Mouse (Mus musculus): ENCODE data around the gene Dcbld1. TPM values are rescaled to one million over a fixed set of nuclear protein-coding genes. Genes with fewer than 3 reads are reported as not detected.
A peak's percentile ranks its signal among the peaks of the same experiment; 100 is the strongest.
"Not testable (repeated sequence)": the region's sequence is repeated elsewhere in the genome, so short reads cannot be mapped to it uniquely, and the experiment has no call there.

The Dcbld1 gene
- polyA plus RNA-seq, 1 experiment from 2014 or later, result 29.6 TPM

DNA sequence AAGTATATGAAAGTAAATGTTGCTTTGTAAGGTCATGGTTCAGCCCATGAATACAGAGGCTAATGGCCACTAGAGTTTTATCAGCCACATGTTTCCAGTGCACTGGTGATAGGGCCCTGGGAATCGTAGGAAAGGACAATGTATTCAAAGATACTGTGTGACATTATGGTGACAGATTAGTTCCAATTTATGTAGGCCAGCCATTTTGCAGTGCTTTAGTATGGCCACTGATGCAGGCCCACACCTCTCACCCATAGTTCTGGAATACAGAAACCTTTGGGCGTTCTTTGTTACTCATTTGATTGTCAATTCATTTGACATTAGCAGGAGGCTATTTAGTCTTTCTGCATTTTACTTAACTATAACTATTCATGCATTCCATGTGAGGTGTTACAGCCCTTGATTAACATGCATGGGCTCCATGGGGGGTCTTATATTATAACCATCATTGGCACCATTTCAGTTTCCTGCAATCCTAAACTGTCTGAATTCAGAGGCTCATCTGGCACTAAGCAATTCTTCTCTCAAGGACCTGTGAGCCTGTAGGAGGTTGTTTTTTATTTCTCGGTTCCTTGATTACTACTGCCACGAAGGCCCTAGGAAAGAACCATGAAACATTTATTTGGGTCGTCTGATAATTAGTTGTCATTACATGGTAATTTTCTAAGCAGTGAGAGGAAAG is 54.6 kb downstream of the Dcbld1 start:
- Histone ChIP-seq H3K9me3 (replicated peaks) (no peaks in the 10 kb centered on the region), H3K27me3 (replicated peaks) (no peaks in the 10 kb centered on the region), H3K4me1 (0 out of 2 replicates have a peak, but pooled peaks cover 5% of the 10 kb centered on the region), H3K9ac (replicated peaks) (no peak overlapping the region), H3K4me3 (replicated peaks) (no peak overlapping the region), H3K4me2 (no peak overlapping the region), H3K36me3 (no peaks in the 10 kb centered on the region), H3K27ac (replicated peaks) (no peak overlapping the region)
- ATAC-seq (ENCODE audit: low FRiP score), result peak; percentile 60; the same call in 1 of the 2 replicates
- whole genome bisulfite sequencing, result 22% methylated on average over 5 of the region's 5 CpGs

DNA sequence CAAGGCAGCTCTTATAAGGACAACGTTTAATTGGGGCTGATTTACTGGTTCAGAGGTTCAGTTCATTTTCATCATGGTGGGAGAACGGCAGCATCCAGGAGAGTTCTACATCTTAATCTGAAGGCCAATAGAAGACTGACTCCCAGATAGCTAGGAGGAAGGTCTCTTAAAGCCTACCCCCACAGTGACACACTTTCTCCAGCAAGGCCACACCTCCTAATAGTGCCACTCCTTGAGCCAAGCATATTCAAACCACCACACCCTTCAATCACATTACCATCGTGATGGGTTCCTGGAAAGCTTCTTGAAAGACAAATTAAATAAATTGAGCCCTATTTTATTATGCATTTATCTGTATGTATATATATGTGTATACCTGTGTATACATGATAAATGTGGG is 55.8 kb downstream of the Dcbld1 start:
- Histone ChIP-seq H3K4me2 (no peak overlapping the region), H3K9me3 (replicated peaks) (no peaks in the 10 kb centered on the region), H3K36me3 (no peaks in the 10 kb centered on the region), H3K9ac (replicated peaks) (no peak overlapping the region), H3K27ac (replicated peaks) (no peak overlapping the region), H3K4me1 (0 out of 2 replicates have a peak, but pooled peaks cover 5% of the 10 kb centered on the region), H3K27me3 (replicated peaks) (no peaks in the 10 kb centered on the region), H3K4me3 (replicated peaks) (no peak overlapping the region)
- WGBS, result 86% methylated on average over 3 of the region's 3 CpGs
- no peak for ATAC-seq (ENCODE audit: low FRiP score)

DNA sequence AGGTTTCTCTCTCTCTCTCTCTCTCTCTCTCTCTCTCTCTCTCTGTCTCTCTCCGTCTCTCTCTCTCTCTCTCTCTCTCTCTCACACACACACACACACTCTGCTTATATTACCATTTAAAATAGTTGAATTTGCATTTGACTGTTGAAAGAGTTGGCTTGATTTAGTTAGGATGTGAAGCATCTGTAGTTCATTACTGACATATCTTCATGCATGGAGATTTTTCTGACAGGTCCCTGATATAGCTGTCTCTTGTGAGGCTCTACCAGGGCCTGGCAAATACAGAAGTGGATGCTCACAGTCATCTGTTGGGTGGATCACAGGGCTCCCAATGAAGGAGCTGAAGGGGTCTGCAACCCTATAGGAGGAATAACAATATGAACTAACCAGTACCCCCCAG is 59.0 kb downstream of the Dcbld1 start:
- not testable (repeated sequence) for H3K4me1 ChIP-seq; H3K27me3 ChIP-seq (replicated peaks); H3K9me3 ChIP-seq (replicated peaks); ATAC-seq (ENCODE audit: low FRiP score); H3K36me3 ChIP-seq; H3K27ac ChIP-seq (replicated peaks); H3K4me2 ChIP-seq; H3K4me3 ChIP-seq (replicated peaks); H3K9ac ChIP-seq (replicated peaks)
- WGBS, result 53% methylated on average over 1 of the region's 1 CpGs

DNA sequence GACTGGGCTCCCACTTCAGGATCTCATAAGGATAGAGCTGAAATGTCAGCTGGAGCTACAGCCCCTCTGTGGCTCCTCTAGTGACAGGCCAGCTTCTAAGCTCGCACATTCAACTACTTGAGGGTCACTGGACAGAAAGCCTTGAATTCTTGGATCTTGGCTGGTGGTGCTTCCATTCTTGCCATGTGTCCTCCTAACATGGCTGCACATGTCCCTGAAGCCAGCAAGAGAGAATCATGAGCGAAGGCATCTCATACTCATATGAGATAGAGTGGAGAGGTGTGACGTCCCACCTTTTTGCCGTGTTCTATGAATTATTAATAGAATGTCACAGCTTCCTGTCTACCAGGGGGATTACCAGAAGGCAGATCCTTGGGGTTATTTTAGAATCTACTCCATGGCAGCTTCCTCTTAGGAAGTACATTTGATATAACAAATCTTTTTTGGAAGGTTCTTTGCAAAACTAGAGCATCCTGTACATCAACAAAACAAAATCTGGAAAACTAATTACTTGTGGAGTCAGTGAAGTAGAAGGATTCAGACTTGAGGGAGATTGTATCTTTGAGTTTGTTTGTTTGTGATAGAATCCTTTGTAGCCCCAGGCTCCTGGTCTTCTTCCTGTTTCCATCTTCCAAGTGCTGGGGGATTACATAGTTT is 60.6 kb downstream of the Dcbld1 start:
- H3K4me1 ChIP-seq, result no peaks in the 10 kb centered on the region
- no peak overlapping the region for H3K27ac ChIP-seq (replicated peaks)
- no peak for ATAC-seq (ENCODE audit: low FRiP score)
- H3K36me3 ChIP-seq, result no peaks in the 10 kb centered on the region
- no peaks in the 10 kb centered on the region for H3K27me3 ChIP-seq (replicated peaks)
- no peak overlapping the region for H3K9ac ChIP-seq (replicated peaks)
- 96% methylated on average over 4 of the region's 4 CpGs for WGBS
- H3K4me2 ChIP-seq, result no peak overlapping the region
- H3K4me3 ChIP-seq (replicated peaks), result no peak overlapping the region
- H3K9me3 ChIP-seq (replicated peaks), result no peaks in the 10 kb centered on the region

DNA sequence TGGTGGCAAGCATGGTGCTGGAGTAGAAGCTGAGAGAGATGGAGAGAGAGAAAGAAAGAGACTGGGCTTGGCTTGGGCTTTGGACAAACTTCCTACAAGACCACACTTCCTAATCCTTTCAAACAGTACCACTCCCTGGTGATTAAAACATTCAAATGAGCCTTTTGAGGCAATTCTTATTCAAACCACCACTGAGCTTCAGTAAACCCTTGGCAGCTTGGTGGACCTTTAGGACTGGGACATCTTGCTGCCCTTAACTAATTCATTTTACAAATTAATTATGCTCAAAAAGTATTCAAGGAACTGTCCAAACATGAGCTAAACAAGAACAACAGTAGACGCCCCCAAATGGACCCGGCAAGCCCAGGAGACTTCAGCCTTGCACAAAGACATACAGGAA is 62.5 kb downstream of the Dcbld1 start:
- Histone ChIP-seq H3K4me3 (replicated peaks) (no peak overlapping the region), H3K4me1 (no peaks in the 10 kb centered on the region), H3K36me3 (no peaks in the 10 kb centered on the region), H3K27me3 (replicated peaks) (no peaks in the 10 kb centered on the region), H3K9me3 (replicated peaks) (no peaks in the 10 kb centered on the region), H3K27ac (replicated peaks) (no peak overlapping the region), H3K9ac (replicated peaks) (no peak overlapping the region), H3K4me2 (no peak overlapping the region)
- no peak for ATAC-seq (ENCODE audit: low FRiP score)
- WGBS, result 88% methylated on average over 2 of the region's 2 CpGs

DNA sequence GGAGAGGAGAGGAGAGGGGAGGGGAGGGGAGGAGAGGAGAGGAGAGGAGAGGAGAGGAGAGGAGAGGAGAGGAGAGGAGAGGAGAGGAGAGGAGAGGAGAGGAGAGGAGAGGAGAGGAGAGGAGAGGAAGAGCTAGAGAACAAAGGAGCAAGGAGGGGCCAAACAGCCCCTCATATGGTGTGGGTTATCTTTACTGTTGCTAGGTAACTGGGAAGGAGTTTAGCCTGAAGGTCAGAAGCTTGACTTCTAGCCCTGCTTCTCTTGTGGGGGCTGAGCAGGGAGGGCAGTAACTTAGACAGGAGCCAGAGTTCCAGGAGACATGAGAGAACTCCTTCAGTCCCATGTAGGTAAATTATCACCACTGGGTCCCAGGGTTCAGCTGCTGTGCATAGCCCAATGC is 65.1 kb downstream of the Dcbld1 start:
- H3K4me3 ChIP-seq (replicated peaks); H3K27ac ChIP-seq (replicated peaks); H3K9ac ChIP-seq (replicated peaks); H3K9me3 ChIP-seq (replicated peaks); H3K4me1 ChIP-seq; H3K27me3 ChIP-seq (replicated peaks); ATAC-seq (ENCODE audit: low FRiP score); H3K36me3 ChIP-seq; H3K4me2 ChIP-seq: not testable (repeated sequence)

DNA sequence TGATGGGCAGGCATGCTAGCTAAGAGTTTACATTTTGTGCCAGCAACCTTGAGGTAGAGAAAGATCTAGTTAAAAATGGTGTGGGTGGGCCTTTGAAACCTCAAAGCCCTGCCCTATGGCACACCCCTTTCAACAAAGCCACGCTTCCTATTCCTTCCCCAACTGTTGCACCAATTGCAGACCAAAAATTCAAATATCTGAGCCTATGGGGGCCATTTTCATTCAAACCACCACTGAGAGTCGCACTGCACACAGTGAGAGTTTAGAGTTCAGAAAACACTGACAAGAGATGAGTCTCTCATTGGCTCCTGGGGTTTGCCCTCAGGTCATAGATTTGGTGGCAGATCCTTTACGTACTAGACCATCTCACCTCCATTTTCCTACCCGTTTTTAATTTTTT is 68.3 kb downstream of the Dcbld1 start:
- no peak overlapping the region for H3K27ac ChIP-seq (replicated peaks)
- H3K4me2 ChIP-seq, result no peak overlapping the region
- H3K4me3 ChIP-seq (replicated peaks), result no peak overlapping the region
- H3K4me1 ChIP-seq, result no peaks in the 10 kb centered on the region
- H3K9me3 ChIP-seq (replicated peaks), result no peaks in the 10 kb centered on the region
- H3K9ac ChIP-seq (replicated peaks), result no peak overlapping the region
- H3K36me3 ChIP-seq, result 0 out of 2 replicates have a peak, but pooled peaks cover 3% of the 10 kb centered on the region
- ATAC-seq (ENCODE audit: low FRiP score), result no peak
- 97% methylated on average over 4 of the region's 4 CpGs for WGBS
- H3K27me3 ChIP-seq (replicated peaks), result no peaks in the 10 kb centered on the region

DNA sequence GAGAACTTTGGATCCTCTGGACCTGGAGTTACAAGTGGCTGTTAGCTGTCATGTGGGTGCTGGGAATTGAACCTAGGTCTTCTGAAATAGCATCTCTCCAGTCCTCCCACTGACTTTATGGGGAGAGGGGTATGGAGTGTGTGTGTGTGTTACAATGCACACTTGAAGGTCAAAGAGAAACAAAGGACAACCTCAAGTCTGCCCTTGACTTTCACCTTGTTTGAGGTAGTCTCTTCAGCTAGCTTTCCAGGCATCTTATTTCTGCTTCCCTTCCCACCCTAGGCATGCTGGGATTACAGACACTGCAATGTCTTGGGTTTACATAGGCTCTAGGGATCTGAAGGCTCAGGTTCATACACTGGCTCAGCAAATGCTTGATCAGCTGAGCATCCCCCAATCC is 68.9 kb downstream of the Dcbld1 start:
- no peak for ATAC-seq (ENCODE audit: low FRiP score)
- Histone ChIP-seq H3K9ac (replicated peaks) (no peak overlapping the region), H3K27ac (replicated peaks) (no peak overlapping the region), H3K36me3 (0 out of 2 replicates have a peak, but pooled peaks cover 3% of the 10 kb centered on the region), H3K4me3 (replicated peaks) (no peak overlapping the region), H3K4me1 (no peaks in the 10 kb centered on the region), H3K9me3 (replicated peaks) (no peaks in the 10 kb centered on the region), H3K4me2 (no peak overlapping the region), H3K27me3 (replicated peaks) (no peaks in the 10 kb centered on the region)

DNA sequence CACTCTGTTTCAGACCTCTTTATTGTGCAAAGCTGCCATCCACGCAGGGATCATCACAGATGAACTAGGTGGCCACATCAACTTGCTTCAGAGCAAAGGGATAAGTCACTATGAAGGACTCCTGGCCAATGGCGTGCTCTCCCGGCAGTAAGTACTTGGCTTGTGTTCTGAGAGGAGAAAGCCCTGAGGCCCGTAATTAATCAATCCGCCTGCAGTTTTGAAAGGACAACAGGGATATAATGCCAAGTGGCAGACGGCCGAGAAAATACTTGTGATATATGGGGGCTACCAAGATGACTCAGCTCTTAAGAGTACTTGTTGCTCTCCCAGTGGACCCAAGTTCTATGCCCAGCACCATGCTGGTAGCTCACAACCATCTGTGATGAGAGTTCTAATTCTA is 71.2 kb downstream of the Dcbld1 start:
- Histone ChIP-seq H3K27me3 (replicated peaks) (no peaks in the 10 kb centered on the region), H3K4me3 (replicated peaks) (no peak overlapping the region), H3K27ac (replicated peaks) (no peak overlapping the region), H3K9me3 (replicated peaks) (no peaks in the 10 kb centered on the region), H3K4me2 (no peak overlapping the region), H3K4me1 (no peaks in the 10 kb centered on the region), H3K9ac (replicated peaks) (no peak overlapping the region), H3K36me3 (0 out of 2 replicates have a peak, but pooled peaks cover 3% of the 10 kb centered on the region)
- 60% methylated on average over 7 of the region's 7 CpGs for WGBS
- ATAC-seq (ENCODE audit: low FRiP score), result no peak

DNA sequence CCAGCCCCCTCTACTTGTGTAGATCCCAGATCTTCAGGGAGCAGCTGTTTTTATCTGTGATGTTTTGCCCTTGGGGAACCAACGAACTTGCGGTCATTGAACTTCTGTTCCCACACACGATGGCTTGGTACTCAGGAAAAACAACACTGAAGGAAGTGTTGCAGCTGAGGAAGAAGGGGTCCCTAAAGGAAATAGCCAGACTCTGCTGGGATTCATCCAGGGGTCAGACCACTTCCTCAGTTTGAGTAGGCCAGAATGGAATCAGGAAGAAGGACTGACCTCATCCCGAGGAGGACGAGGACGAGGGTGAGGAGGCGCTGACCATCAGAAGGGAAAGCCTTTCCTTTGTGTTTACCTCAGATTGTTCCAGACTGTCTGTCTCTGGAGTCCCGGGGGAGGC is 75.8 kb downstream of the Dcbld1 start:
- H3K9me3 ChIP-seq (replicated peaks), result no peaks in the 10 kb centered on the region
- peaks cover 8% of the 10 kb centered on the region; the same call in 1 of the 2 replicates for H3K36me3 ChIP-seq
- H3K4me2 ChIP-seq, result no peak overlapping the region
- H3K27ac ChIP-seq (replicated peaks), result no peak overlapping the region
- H3K27me3 ChIP-seq (replicated peaks), result no peaks in the 10 kb centered on the region
- ATAC-seq (ENCODE audit: low FRiP score), result no peak; the same call in 1 of the 2 replicates
- no peaks in the 10 kb centered on the region for H3K4me1 ChIP-seq
- 82% methylated on average over 8 of the region's 8 CpGs for WGBS
- no peak overlapping the region for H3K4me3 ChIP-seq (replicated peaks)
- H3K9ac ChIP-seq (replicated peaks), result no peak overlapping the region

DNA sequence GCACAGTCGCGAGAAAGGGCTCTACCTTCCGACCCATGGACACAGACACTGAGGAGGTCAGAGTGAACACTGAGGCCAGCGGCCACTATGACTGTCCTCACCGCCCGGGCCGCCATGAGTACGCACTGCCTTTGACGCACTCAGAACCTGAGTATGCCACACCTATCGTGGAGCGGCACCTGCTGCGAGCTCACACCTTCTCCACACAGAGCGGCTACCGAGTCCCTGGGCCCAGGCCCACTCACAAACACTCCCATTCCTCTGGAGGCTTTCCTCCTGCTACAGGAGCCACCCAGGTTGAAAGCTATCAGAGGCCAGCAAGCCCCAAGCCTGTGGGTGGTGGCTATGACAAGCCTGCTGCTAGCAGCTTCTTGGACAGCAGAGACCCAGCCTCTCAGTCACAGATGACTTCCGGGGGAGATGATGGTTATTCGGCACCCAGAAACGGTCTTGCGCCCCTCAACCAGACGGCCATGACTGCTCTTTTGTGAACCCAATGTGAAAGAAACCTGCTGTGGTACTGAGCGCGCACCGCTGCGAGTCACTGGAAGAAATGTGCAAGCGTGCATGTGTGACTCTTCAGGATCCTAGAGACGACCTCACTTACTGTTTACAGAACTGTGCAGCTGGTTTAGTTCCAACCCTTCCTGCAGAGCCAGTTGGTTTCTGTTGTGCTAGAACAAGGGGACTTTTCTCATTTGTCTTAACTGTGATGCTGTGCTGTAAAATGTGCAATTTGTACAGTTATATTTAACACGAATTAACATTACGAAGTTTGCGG is 86.3 kb downstream of the Dcbld1 start:
- Histone ChIP-seq H3K27ac (replicated peaks) (no peak overlapping the region), H3K9ac (replicated peaks) (no peak overlapping the region), H3K9me3 (replicated peaks) (no peaks in the 10 kb centered on the region), H3K4me2 (no peak overlapping the region), H3K4me1 (no peaks in the 10 kb centered on the region), H3K4me3 (replicated peaks) (no peak overlapping the region), H3K36me3 (peaks cover 11% of the 10 kb centered on the region; the same call in 1 of the 2 replicates), H3K27me3 (replicated peaks) (no peaks in the 10 kb centered on the region)
- 92% methylated on average over 28 of the region's 28 CpGs for WGBS
- no peak for ATAC-seq (ENCODE audit: low FRiP score)

DNA sequence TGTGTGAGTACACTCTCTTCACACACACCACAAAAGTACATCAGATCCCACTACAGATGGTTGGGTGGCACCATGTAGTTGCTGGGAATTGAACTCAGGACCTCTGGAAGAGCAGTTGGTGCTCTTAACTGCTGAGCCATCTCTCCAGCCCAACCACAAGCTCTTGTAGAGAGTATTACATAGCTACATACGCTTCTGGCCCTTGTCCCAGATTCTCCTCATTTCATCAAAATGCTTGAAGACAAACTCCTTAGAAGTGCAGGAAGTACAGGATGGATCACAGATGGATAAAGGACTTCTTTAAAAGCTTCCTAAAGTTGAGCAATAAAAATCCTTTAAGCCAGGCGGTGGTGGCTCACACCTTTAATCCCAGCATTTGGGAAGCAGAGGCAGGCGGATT is 88.5 kb downstream of the Dcbld1 start:
- H3K4me3 ChIP-seq (replicated peaks), result no peak overlapping the region
- 93% methylated on average over 3 of the region's 3 CpGs for WGBS
- H3K9ac ChIP-seq (replicated peaks), result no peak overlapping the region
- H3K4me1 ChIP-seq, result no peaks in the 10 kb centered on the region
- no peak overlapping the region for H3K4me2 ChIP-seq
- no peaks in the 10 kb centered on the region for H3K9me3 ChIP-seq (replicated peaks)
- H3K27me3 ChIP-seq (replicated peaks), result no peaks in the 10 kb centered on the region
- ATAC-seq (ENCODE audit: low FRiP score), result no peak
- H3K27ac ChIP-seq (replicated peaks), result no peak overlapping the region
- peaks cover 11% of the 10 kb centered on the region; the same call in 1 of the 2 replicates for H3K36me3 ChIP-seq

Data from neural tube, embryonic 15.5 days (tissue).